Mouse (Mus musculus): ENCODE measurements around the gene Stkld1. TPM values are rescaled to one million over a fixed set of nuclear protein-coding genes. Genes with fewer than 3 reads are reported as not detected.

The Stkld1 gene
- total and polyA plus RNA-seq, 2 experiments from 2014 or later = 0.23 TPM; not detected in 1

GRCm38 (mm10) chr2:26914148-26914941 lies 19.5 kb upstream of the Stkld1 start:
- no peak for DNase-seq (ENCODE audit: low spot score)
- no peak overlapping the region for H3K4me2 ChIP-seq (ENCODE audit: low read depth, low read length)
- ATAC-seq = no peak
- H3K4me1 ChIP-seq (ENCODE audit: insufficient read depth, low read length) = peaks cover 16% of the 10 kb centered on the region
- no peak overlapping the region for H3K4me3 ChIP-seq (ENCODE audit: low read length)
- peak; percentile 32 for TF ChIP-seq CTCF (IDR thresholded peaks at IDR 0.05; ENCODE audit: low read depth)
- no peak overlapping the region for H3K27ac ChIP-seq
- H3K9me3 ChIP-seq (ENCODE audit: low read length) = no peaks in the 10 kb centered on the region
- H3K9ac ChIP-seq (replicated peaks; ENCODE audit: low read length) = no peak overlapping the region
- peaks cover 32% of the 10 kb centered on the region for H3K36me3 ChIP-seq (ENCODE audit: insufficient read depth, low read length)
- no peaks in the 10 kb centered on the region for H3K27me3 ChIP-seq (ENCODE audit: insufficient read depth, low read length)
- 61% methylated on average over 8 of the region's 8 CpGs for WGBS

GRCm38 (mm10) chr2:26915927-26916728 lies 17.7 kb upstream of the Stkld1 start, which contains the start of the genes Surf2 and Surf1:
Surf2 (plus strand) TSS chr2:26916367.
Surf1 (minus strand) TSS chr2:26916530.
- Histone ChIP-seq H3K4me1 (ENCODE audit: insufficient read depth, low read length) (peaks cover 16% of the 10 kb centered on the region), H3K4me2 (ENCODE audit: low read depth, low read length) (peak within 1 kb of the TSS; percentile 99), H3K27ac (peak within 1 kb of the TSS; percentile 86), H3K36me3 (ENCODE audit: insufficient read depth, low read length) (peaks cover 49% of the 10 kb centered on the region), H3K4me3 (ENCODE audit: low read length) (peak within 1 kb of the TSS; percentile 74), H3K9me3 (ENCODE audit: low read length) (no peaks in the 10 kb centered on the region), H3K9ac (replicated peaks; ENCODE audit: low read length) (peak within 1 kb of the TSS; percentile 86), H3K27me3 (ENCODE audit: insufficient read depth, low read length) (no peaks in the 10 kb centered on the region)
- no peak for TF ChIP-seq CTCF (IDR thresholded peaks at IDR 0.05; ENCODE audit: low read depth)
- 3% methylated on average over 47 of the region's 47 CpGs for WGBS
- peak; percentile 89 for ATAC-seq
- DNase-seq (ENCODE audit: low spot score) = peak; percentile 92

GRCm38 (mm10) chr2:26916738-26917137 lies 17.1 kb upstream of the Stkld1 start:
- H3K4me3 ChIP-seq (ENCODE audit: low read length) = peak overlapping the region; percentile 74
- H3K4me1 ChIP-seq (ENCODE audit: insufficient read depth, low read length) = peaks cover 16% of the 10 kb centered on the region
- peak overlapping the region; percentile 99 for H3K4me2 ChIP-seq (ENCODE audit: low read depth, low read length)
- peak overlapping the region; percentile 86 for H3K27ac ChIP-seq
- ATAC-seq = no peak
- no peaks in the 10 kb centered on the region for H3K9me3 ChIP-seq (ENCODE audit: low read length)
- H3K36me3 ChIP-seq (ENCODE audit: insufficient read depth, low read length) = peaks cover 55% of the 10 kb centered on the region
- no peaks in the 10 kb centered on the region for H3K27me3 ChIP-seq (ENCODE audit: insufficient read depth, low read length)
- TF ChIP-seq CTCF (IDR thresholded peaks at IDR 0.05; ENCODE audit: low read depth) = no peak
- peak overlapping the region; percentile 86 for H3K9ac ChIP-seq (replicated peaks; ENCODE audit: low read length)
- WGBS = 2% methylated on average over 13 of the region's 13 CpGs
- no peak for DNase-seq (ENCODE audit: low spot score)

- H3K4me1 ChIP-seq (ENCODE audit: insufficient read depth, low read length) = peaks cover 16% of the 10 kb centered on the region
- H3K27ac ChIP-seq = no peak overlapping the region
- TF ChIP-seq CTCF (IDR thresholded peaks at IDR 0.05; ENCODE audit: low read depth) = no peak
- H3K27me3 ChIP-seq (ENCODE audit: insufficient read depth, low read length) = no peaks in the 10 kb centered on the region
- no peak overlapping the region for H3K4me3 ChIP-seq (ENCODE audit: low read length)
- H3K9me3 ChIP-seq (ENCODE audit: low read length) = no peaks in the 10 kb centered on the region
- H3K9ac ChIP-seq (replicated peaks; ENCODE audit: low read length) = no peak overlapping the region
- DNase-seq (ENCODE audit: low spot score) = no peak
- H3K36me3 ChIP-seq (ENCODE audit: insufficient read depth, low read length) = peaks cover 63% of the 10 kb centered on the region
- ATAC-seq = no peak
- 85% methylated on average over 3 of the region's 3 CpGs for WGBS
- no peak overlapping the region for H3K4me2 ChIP-seq (ENCODE audit: low read depth, low read length)
Measured at GRCm38 (mm10) chr2:26919684-26920083, 14.2 kb upstream of the Stkld1 start.

- ATAC-seq = no peak
- peaks cover 69% of the 10 kb centered on the region for H3K36me3 ChIP-seq (ENCODE audit: insufficient read depth, low read length)
- no peak overlapping the region for H3K27ac ChIP-seq
- 87% methylated on average over 6 of the region's 6 CpGs for WGBS
- DNase-seq (ENCODE audit: low spot score) = no peak
- TF ChIP-seq CTCF (IDR thresholded peaks at IDR 0.05; ENCODE audit: low read depth) = no peak
- no peaks in the 10 kb centered on the region for H3K27me3 ChIP-seq (ENCODE audit: insufficient read depth, low read length)
- peaks cover 15% of the 10 kb centered on the region for H3K4me1 ChIP-seq (ENCODE audit: insufficient read depth, low read length)
- H3K4me3 ChIP-seq (ENCODE audit: low read length) = no peak overlapping the region
- H3K4me2 ChIP-seq (ENCODE audit: low read depth, low read length) = no peak overlapping the region
- no peaks in the 10 kb centered on the region for H3K9me3 ChIP-seq (ENCODE audit: low read length)
- H3K9ac ChIP-seq (replicated peaks; ENCODE audit: low read length) = no peak overlapping the region
Measured at GRCm38 (mm10) chr2:26920190-26920855, 13.5 kb upstream of the Stkld1 start.

GRCm38 (mm10) chr2:26921784-26922183 lies 12.1 kb upstream of the Stkld1 start:
- H3K9me3 ChIP-seq (ENCODE audit: low read length) = no peaks in the 10 kb centered on the region
- no peak overlapping the region for H3K9ac ChIP-seq (replicated peaks; ENCODE audit: low read length)
- 76% methylated on average over 9 of the region's 9 CpGs for WGBS
- ATAC-seq (no peak), DNase-seq (ENCODE audit: low spot score) (no peak)
- H3K27ac ChIP-seq = no peak overlapping the region
- no peaks in the 10 kb centered on the region for H3K27me3 ChIP-seq (ENCODE audit: insufficient read depth, low read length)
- peaks cover 73% of the 10 kb centered on the region for H3K36me3 ChIP-seq (ENCODE audit: insufficient read depth, low read length)
- no peak for TF ChIP-seq CTCF (IDR thresholded peaks at IDR 0.05; ENCODE audit: low read depth)
- H3K4me3 ChIP-seq (ENCODE audit: low read length) = no peak overlapping the region
- peaks cover 10% of the 10 kb centered on the region for H3K4me1 ChIP-seq (ENCODE audit: insufficient read depth, low read length)
- no peak overlapping the region for H3K4me2 ChIP-seq (ENCODE audit: low read depth, low read length)
